Mouse (Mus musculus): Measurements from ENCODE around the gene Ly6g5c.

The Ly6g5c gene

DNA sequence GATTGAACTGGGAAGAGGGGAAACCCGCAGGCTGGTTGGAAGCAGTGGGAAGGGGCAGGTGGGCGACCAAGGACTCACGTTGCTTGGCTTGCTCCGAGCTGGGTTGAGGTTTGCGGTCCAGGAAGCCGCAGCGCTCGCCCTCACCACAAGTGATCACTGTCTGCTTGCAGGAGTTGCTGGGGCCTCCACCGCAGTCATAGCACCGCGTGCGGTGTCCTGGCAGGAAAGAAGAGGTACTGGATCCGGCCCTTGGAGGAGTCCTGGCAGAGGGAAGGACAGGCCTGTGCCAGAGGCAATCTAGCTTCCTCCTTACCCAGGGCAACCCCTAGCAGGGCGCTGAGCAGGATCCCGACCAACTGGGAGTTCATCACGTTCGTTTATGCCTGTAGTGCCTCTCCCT is 34.0 kb upstream of the Ly6g5c start:
- Histone ChIP-seq H3K27me3 (ENCODE audit: control insufficient read depth, insufficient read depth, low read length, poor library complexity, severe bottlenecking) (no peaks in the 10 kb centered on the region; the same call in 1 of the 2 replicates), H3K36me3 (ENCODE audit: control insufficient read depth, insufficient read depth, low read length, poor library complexity, severe bottlenecking) (no peaks in the 10 kb centered on the region)
- DNase-seq (ENCODE audit: low read depth, low spot score) = no peak

DNA sequence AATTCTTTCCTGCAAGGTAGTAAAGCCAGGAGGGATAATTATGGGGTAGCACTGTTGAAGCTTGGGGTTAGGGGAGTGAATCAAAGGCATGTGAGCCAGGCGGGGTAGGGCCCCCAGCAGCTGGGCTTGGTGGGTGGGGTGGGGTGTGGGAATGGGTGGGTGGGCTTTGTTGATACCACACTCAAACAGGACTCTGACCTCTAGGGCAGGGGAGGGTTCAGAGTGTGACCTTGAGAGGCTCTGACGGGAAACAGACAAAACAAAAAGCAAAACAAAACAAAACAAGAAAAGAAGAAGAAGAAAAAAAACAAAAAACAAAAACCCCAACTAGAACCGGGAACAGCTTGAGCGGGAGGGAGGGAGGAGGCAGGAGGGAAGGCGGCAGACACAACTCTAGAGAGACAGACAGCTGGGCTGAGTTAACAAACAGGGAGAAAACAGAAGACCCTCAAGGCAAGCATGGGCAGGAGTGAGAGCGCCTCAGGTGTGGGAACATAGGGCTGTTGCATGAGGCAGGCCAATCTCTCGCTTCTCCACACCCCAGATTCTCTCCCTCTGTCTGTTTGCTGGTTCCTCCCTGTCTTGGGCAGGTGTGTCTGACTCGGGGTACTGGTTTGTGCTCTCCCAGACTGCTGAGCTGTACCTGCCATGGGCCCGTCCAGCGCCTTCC is 31.4 kb upstream of the Ly6g5c start, which contains the start of gene Ly6g6e:
TSS of gene Ly6g6e (plus strand) at position 396 of the 670 bp plus-strand sequence.
- no peaks in the 10 kb centered on the region; the same call in 1 of the 2 replicates for H3K27me3 ChIP-seq (ENCODE audit: control insufficient read depth, insufficient read depth, low read length, poor library complexity, severe bottlenecking)

DNA sequence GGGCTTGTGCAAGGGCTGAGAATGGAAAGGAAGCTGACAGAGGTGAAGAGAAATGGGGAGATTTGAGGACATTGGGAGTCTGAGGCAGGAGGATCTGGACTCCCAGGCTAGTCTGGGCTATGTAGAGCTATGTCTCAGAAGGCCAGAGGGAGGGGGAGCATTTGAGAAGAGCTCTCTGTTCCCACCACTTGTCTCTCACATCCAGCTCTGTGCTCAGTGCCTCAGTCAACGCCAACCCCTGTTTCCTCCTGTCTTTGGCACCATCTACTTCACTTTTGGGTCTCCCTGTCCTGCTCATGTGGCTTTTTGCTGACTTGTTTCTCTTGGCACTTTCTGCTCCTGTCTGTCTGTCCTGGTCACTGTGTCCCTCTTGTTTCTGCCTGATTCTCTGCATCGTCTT is 30.8 kb upstream of the Ly6g5c start:
- no peaks in the 10 kb centered on the region for H3K36me3 ChIP-seq (ENCODE audit: control insufficient read depth, insufficient read depth, low read length, poor library complexity, severe bottlenecking)
- DNase-seq (ENCODE audit: low read depth, low spot score) = no peak
- no peaks in the 10 kb centered on the region; the same call in 1 of the 2 replicates for H3K27me3 ChIP-seq (ENCODE audit: control insufficient read depth, insufficient read depth, low read length, poor library complexity, severe bottlenecking)

More for the DNA sequence above, 31.4 kb upstream of the Ly6g5c start, which contains the start of gene Ly6g6e:
- H3K36me3 ChIP-seq (ENCODE audit: control insufficient read depth, insufficient read depth, low read length, poor library complexity, severe bottlenecking) = no peaks in the 10 kb centered on the region
- no peak for DNase-seq (ENCODE audit: low read depth, low spot score)

DNA sequence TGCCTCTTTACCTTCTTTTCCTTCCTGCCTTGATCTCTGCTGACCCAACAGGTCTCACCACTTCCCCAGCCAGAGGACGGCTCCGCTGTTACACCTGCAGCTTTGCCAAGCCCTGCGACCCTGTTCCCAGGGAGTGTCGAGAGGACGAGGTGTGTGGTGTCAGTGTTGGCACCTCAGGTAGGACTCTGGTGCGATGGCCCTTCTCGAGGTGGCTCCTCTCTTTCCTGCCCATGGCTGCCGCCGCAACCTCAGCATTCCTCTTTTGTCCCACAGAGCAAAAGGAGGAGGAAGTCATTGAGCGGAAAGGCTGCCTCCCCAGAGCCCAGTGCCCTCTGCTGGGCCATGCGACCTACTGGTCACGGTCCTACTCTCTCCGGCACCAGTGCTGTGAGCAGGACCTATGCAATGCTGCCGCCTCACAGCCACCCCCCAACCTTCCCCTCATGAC is 30.3 kb upstream of the Ly6g5c start, which contains the start of gene Ly6g6d:
TSS of gene Ly6g6d (minus strand) at position 280 of the 448 bp plus-strand sequence.
- peak; percentile 42 for DNase-seq (ENCODE audit: low read depth, low spot score)
- H3K36me3 ChIP-seq (ENCODE audit: control insufficient read depth, insufficient read depth, low read length, poor library complexity, severe bottlenecking) = no peaks in the 10 kb centered on the region
- no peaks in the 10 kb centered on the region; the same call in 1 of the 2 replicates for H3K27me3 ChIP-seq (ENCODE audit: control insufficient read depth, insufficient read depth, low read length, poor library complexity, severe bottlenecking)

DNA sequence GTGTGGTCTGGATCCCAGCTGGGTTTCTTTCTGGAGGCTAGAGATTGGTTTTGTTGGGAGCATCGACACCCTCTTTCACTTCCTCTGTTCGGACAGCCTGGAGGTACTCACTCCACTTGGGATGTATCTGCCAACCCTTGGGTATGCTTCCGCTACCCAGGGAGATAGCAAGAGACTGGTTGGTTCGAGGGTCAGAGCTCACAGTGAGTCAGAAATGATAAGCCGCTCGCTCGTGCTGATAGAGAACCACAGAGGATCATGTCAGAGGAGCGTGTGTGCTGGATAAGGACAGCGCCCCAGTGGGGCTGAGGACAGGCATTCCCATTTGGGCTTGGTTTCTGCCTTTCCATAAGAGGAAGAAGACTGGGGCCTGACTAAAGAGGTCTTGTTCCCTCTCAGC is 28.3 kb upstream of the Ly6g5c start:
- H3K36me3 ChIP-seq (ENCODE audit: control insufficient read depth, insufficient read depth, low read length, poor library complexity, severe bottlenecking) = no peaks in the 10 kb centered on the region
- H3K27me3 ChIP-seq (ENCODE audit: control insufficient read depth, insufficient read depth, low read length, poor library complexity, severe bottlenecking) = no peaks in the 10 kb centered on the region; the same call in 1 of the 2 replicates
- DNase-seq (ENCODE audit: low read depth, low spot score) = no peak

DNA sequence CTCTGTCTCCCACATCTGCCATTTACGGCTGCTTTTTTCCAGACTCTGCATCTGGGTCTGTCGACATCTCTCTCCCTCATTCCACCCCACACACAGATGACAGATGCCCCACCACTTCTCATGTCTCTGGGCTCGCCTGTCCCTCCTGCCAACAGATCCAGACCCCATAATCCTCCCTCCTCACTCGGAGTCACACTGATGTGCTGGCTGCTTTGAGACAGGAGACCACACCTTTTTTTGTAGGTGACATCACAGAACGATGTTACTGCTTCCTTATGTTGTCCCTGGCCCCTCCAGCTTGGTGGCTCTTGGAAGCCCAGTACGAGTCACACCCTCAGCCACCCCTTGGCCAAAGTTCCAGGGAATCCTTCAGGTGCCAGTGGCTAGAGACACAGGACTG is 27.8 kb upstream of the Ly6g5c start:
- no peak for DNase-seq (ENCODE audit: low read depth, low spot score)
- H3K36me3 ChIP-seq (ENCODE audit: control insufficient read depth, insufficient read depth, low read length, poor library complexity, severe bottlenecking) = no peaks in the 10 kb centered on the region
- H3K27me3 ChIP-seq (ENCODE audit: control insufficient read depth, insufficient read depth, low read length, poor library complexity, severe bottlenecking) = no peaks in the 10 kb centered on the region; the same call in 1 of the 2 replicates

DNA sequence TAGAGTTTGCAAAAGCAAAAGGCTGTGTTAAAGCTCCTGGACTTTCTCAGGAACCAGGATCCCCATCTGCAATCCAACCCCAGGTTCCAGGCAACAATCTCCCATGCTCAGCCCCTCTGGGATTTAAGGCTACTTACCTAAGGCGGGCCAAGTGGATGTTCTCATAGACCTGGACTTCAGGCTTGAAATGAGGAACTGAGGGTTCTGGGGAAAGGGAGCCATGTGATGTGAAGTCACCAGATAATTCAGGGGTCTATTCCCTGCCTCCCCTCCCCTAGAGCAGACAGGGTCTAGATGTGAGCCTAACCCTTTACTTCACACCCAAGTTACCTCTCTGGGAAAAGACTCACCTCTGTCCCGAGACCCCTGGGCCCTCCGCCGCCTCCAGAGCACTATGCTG is 27.4 kb upstream of the Ly6g5c start:
- Histone ChIP-seq H3K27me3 (ENCODE audit: control insufficient read depth, insufficient read depth, low read length, poor library complexity, severe bottlenecking) (no peaks in the 10 kb centered on the region; the same call in 1 of the 2 replicates), H3K36me3 (ENCODE audit: control insufficient read depth, insufficient read depth, low read length, poor library complexity, severe bottlenecking) (no peaks in the 10 kb centered on the region)
- no peak for DNase-seq (ENCODE audit: low read depth, low spot score)

DNA sequence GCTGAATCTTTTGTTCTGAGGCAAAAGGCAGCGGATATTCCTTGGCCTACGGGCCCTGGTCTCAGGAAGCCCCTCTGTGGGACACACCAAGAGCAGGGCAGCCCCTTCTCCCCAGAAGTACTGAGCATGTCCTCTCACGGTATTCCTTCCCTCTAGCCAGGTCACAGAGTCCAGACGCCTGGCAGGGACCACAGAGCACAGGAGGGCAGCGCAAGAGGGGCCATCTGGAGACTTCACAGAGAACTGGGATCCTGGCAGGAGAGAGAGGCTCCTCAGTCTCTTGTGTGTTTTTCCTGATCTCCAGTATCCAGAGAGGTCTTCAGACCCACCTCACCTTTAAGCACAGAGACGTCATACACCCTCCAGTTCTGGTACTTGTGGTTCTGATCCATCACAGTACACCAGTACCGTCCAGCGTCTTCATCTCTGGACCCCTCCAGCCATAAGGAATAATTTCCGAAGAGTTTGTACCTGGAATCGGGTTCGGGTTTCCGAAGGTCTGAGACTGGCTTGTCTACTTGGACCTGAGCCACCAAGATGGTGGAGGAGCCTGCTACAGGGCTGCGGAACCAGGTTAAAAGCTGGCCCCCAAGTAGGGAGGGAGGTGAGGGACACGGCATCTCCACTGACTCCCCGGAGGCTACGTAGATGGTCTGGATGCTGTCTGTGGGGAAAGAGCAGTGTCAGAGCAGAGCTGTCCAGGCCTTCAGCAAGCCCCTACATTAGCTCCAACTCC is 25.1 kb upstream of the Ly6g5c start:
- no peaks in the 10 kb centered on the region for H3K36me3 ChIP-seq (ENCODE audit: control insufficient read depth, insufficient read depth, low read length, poor library complexity, severe bottlenecking)
- H3K27me3 ChIP-seq (ENCODE audit: control insufficient read depth, insufficient read depth, low read length, poor library complexity, severe bottlenecking) = no peaks in the 10 kb centered on the region
- no peak for DNase-seq (ENCODE audit: low read depth, low spot score)

DNA sequence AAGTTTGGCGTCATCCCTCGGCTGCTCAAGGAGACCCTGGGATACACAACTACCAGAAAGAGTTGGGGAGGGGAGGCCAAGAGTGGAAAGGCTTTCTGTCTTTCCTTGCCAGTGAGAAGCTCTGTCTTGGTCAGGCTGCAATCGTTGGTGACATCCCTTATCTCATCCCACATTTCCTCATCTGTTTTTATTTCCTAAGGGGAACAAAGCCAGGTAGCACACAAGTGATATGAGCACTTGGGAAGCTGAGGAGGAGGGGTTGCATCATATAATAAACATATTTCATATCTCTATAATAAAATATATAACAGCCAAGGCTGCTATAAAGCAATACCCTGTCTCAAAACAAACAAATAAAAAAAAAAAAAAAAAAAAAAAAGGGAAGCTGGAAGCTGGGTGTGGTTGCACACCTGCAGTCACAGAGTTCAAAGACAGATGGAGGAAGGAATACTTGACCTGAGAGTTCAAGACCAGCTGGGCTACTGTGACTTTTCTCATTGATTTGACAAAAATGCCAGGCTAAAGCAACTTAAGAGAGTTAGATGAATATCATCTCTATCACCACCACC is 24.1 kb upstream of the Ly6g5c start:
- H3K27me3 ChIP-seq (ENCODE audit: control insufficient read depth, insufficient read depth, low read length, poor library complexity, severe bottlenecking) = no peaks in the 10 kb centered on the region
- no peaks in the 10 kb centered on the region for H3K36me3 ChIP-seq (ENCODE audit: control insufficient read depth, insufficient read depth, low read length, poor library complexity, severe bottlenecking)
- DNase-seq (ENCODE audit: low read depth, low spot score) = no peak

DNA sequence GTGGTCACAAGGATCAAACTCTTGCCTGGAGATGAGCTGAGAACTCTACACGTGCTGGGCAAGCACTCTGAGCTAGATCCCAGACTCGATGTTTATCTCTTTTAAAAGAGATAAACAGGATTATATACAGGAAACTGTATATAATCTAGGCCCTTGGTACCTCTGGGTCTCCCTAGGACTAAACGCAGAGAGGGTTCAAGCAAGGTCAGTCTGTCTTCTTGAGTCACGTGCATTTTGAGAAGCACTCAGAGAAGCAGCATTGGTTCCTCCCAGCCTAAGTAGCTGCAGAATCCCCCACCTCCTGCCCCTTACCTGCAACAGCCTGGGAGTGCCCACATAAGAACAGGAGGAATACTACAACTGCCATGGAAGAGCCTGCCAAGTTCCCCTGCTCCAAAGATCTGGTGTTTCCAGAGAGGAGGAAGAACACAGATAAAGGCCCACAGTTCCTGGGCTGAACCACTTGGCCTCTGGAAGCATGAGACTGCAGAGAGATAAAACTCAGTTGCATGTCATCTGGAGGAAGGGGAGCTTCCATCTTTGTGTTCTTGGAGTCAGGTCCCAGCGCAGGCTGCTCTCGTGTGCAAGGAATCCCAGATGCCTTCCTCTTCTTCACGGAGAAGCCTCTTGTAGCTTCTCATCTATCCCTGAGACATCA is 22.7 kb upstream of the Ly6g5c start, which contains the start of gene Ly6g6f:
TSS of gene Ly6g6f (minus strand) at position 403 of the 658 bp plus-strand sequence.
- H3K36me3 ChIP-seq (ENCODE audit: control insufficient read depth, insufficient read depth, low read length, poor library complexity, severe bottlenecking) = no peaks in the 10 kb centered on the region
- no peak for DNase-seq (ENCODE audit: low read depth, low spot score)
- H3K27me3 ChIP-seq (ENCODE audit: control insufficient read depth, insufficient read depth, low read length, poor library complexity, severe bottlenecking) = no peaks in the 10 kb centered on the region

DNA sequence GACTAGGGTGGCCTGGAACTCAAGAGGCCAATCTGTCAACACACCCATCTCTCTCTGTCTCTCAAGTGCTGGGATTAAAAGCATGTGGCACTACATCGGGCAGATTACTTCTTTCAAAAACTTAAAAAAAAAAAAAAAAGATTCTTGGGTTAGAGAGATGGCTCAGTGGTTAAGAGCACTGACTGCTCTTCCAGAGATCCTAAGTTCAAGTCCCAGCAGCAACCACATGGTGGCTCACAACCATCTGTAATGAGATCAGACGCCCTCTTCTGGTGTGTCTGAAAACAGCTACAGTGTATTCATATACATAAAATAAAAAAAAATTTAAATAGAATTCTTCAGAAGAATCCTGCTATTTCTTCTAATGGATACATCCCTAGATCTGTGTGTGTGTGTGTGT is 19.9 kb upstream of the Ly6g5c start:
- Histone ChIP-seq H3K36me3 (ENCODE audit: control insufficient read depth, insufficient read depth, low read length, poor library complexity, severe bottlenecking) (peaks cover 1% of the 10 kb centered on the region; the same call in 1 of the 2 replicates), H3K27me3 (ENCODE audit: control insufficient read depth, insufficient read depth, low read length, poor library complexity, severe bottlenecking) (no peaks in the 10 kb centered on the region)
- peak; percentile 29 for DNase-seq (ENCODE audit: low read depth, low spot score)

DNA sequence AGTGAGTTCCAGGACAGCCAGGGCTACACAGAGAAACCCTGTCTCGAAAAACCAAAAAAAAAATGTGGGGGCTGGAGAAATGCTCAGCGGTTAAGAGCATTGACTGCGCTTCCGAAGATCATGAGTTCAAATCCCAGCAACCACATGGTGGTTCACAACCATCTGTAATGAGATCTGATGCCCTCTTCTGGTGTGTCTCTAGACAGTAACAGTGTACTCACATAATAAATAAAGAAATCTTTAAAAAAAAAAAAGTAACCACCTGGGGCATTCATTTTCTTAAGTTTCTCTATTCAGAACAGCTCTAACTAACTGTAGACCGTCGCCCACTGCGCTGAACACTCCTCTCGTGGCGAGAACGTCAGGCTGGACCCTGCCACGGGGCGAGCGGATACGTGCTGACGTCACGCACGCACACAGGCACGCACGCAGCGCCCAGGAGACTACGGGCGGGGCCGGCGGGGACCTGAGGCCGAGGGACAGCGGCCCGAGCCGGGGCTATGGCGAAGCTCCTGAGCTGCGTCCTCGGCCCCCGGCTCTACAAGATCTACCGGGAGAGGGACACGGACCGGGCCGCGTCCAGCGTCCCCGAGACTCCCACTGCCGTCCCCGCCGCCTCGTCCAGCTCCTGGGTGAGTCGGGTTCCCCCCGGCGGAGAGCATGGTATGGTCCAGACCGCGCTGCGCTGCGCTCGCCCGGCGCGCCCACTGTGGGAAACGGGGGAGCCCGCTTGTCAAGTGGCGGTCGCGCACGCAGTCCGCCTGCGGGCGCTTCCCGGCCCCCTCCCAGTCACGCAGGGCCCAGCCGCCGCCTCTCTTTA is 19.0 kb upstream of the Ly6g5c start, which contains the start of gene Abhd16a:
TSS of gene Abhd16a (plus strand) at position 439 of the 820 bp plus-strand sequence.
- Histone ChIP-seq H3K36me3 (ENCODE audit: control insufficient read depth, insufficient read depth, low read length, poor library complexity, severe bottlenecking) (peaks cover 1% of the 10 kb centered on the region; the same call in 1 of the 2 replicates), H3K27me3 (ENCODE audit: control insufficient read depth, insufficient read depth, low read length, poor library complexity, severe bottlenecking) (no peaks in the 10 kb centered on the region)
- DNase-seq (ENCODE audit: low read depth, low spot score) = peak; percentile 96

DNA sequence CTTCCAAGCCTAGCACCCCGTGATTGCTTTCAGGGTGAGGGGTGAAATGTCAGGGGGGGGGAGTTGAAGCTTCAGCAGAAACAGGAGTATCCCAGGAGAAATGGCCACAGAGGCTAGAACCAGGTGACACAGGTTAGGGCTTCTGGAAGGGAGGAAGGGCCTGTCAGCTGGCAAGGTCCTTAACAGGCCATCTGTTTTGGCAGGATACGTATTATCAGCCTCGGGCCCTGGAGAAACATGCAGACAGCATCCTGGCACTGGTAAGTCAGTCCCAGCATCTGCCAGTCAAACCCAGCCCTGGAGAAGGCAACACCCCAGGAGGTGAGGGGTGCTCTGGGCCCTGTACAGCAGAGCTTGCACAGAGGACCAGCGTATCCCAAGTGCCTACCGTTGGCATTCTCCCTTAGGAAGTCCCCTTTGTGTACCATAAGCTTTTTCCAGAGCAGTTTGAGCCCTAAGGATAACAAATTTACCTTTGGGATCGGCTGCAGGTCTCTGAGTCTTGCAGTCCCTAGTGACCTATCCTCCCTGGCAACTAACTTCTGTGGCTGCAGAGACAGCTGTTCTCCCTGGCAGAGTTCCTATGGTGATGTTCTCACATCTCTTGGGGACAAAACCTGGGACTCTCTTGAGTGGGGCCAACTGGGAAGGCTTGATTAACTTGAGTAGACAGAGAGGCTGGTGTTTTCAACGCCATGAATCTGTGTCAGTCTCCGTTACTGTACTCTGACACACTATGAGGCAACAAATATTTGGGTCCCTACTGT is 17.7 kb upstream of the Ly6g5c start:
- H3K36me3 ChIP-seq (ENCODE audit: control insufficient read depth, insufficient read depth, low read length, poor library complexity, severe bottlenecking) = peaks cover 1% of the 10 kb centered on the region; the same call in 1 of the 2 replicates
- no peaks in the 10 kb centered on the region for H3K27me3 ChIP-seq (ENCODE audit: control insufficient read depth, insufficient read depth, low read length, poor library complexity, severe bottlenecking)
- DNase-seq (ENCODE audit: low read depth, low spot score) = no peak

Data from splenic B cell, adult 2 months (primary cell).